Mouse (Mus musculus): Measurements from ENCODE around the gene 5730455P16Rik.
"Not testable (repeated sequence)": the region's sequence is repeated elsewhere in the genome, so short reads cannot be mapped to it uniquely, and the experiment has no call there.

5730455P16Rik gene

GRCm38 (mm10) chr11:80378452-80379068 is 726 bp upstream of the 5730455P16Rik start:
- not testable (repeated sequence) for DNase-seq

GRCm38 (mm10) chr11:80376651-80377050 is 1.2 kb downstream of the 5730455P16Rik start:
- no peak for DNase-seq

- DNase-seq, result no peak
These were observed 8.9 kb downstream of the 5730455P16Rik start for GRCm38 (mm10) chr11:80368949-80369348.

- DNase-seq, result no peak
These were observed 23.0 kb downstream of the 5730455P16Rik start for GRCm38 (mm10) chr11:80354832-80355231.

GRCm38 (mm10) chr11:80351832-80352430 is 25.9 kb downstream of the 5730455P16Rik start:
- DNase-seq, result peak; percentile 53

- DNase-seq, result no peak
These were observed 35.4 kb downstream of the 5730455P16Rik start for GRCm38 (mm10) chr11:80342482-80342881.

GRCm38 (mm10) chr11:80336351-80336730 is 41.5 kb downstream of the 5730455P16Rik start:
- DNase-seq, result no peak

GRCm38 (mm10) chr11:80335609-80336350 is 42.1 kb downstream of the 5730455P16Rik start:
- DNase-seq, result no peak

- no peak for DNase-seq
These were observed 45.0 kb downstream of the 5730455P16Rik start for GRCm38 (mm10) chr11:80332709-80333400.

GRCm38 (mm10) chr11:80324636-80325035 is 53.2 kb downstream of the 5730455P16Rik start:
- DNase-seq, result no peak

- DNase-seq, result no peak
These were observed 54.6 kb downstream of the 5730455P16Rik start for GRCm38 (mm10) chr11:80323255-80323654.

- DNase-seq, result no peak
These were observed 61.8 kb downstream of the 5730455P16Rik start for GRCm38 (mm10) chr11:80315743-80316639.

GRCm38 (mm10) chr11:80313944-80314343 is 63.9 kb downstream of the 5730455P16Rik start:
- DNase-seq, result no peak

- DNase-seq, result no peak
These were observed 64.4 kb downstream of the 5730455P16Rik start for GRCm38 (mm10) chr11:80313462-80313861.

GRCm38 (mm10) chr11:80312565-80312964 is 65.3 kb downstream of the 5730455P16Rik start:
- DNase-seq, result no peak

GRCm38 (mm10) chr11:80312049-80312448 is 65.8 kb downstream of the 5730455P16Rik start:
- no peak for DNase-seq

- DNase-seq, result no peak
These were observed 66.6 kb downstream of the 5730455P16Rik start for GRCm38 (mm10) chr11:80311271-80311670.

Measured in layer of hippocampus, adult 9-11 months (tissue).